Mouse (Mus musculus) heart, adult 2 months (tissue): ENCODE data around the gene Trhde. TPM values are rescaled to one million over a fixed set of nuclear protein-coding genes. Genes with fewer than 3 reads are reported as not detected.

Experiments used
- DNase-seq, 2 experiments: peaks; one replicate each; pipeline ENCODE4 v3.0.0; 2021
- H3K27ac ChIP-seq: fragments of 200-600 bp; 2 replicates; pipeline ENCODE4 v1.8.1; 2022
- H3K27me3 ChIP-seq: fragments of 200-500 bp; 2 replicates; pipeline ENCODE4 v1.6.1; 2012; ENCODE audit warnings: mild to moderate bottlenecking, low read length, inconsistent platforms, mixed read lengths; ENCODE audit not compliant: control insufficient read depth, insufficient read depth
- H3K36me3 ChIP-seq: fragments of 200-500 bp; 2 replicates; pipeline ENCODE4 v1.6.1; 2012; ENCODE audit warnings: low read length, inconsistent platforms; ENCODE audit not compliant: control insufficient read depth, insufficient read depth
- H3K4me1 ChIP-seq: fragments of 200-500 bp; 2 replicates; pipeline ENCODE4 v1.6.1; 2011; ENCODE audit warnings: low read length; ENCODE audit not compliant: control insufficient read depth, insufficient read depth
- H3K4me3 ChIP-seq: fragments of 200-600 bp; 2 replicates; pipeline ENCODE4 v1.8.1; 2022
- H3K79me2 ChIP-seq: fragments of 200-500 bp; replicated peaks from 2 replicates; pipeline ENCODE4 v1.6.1; 2012; ENCODE audit warnings: mild to moderate bottlenecking, inconsistent platforms, low read length, moderate library complexity, mixed read lengths; ENCODE audit not compliant: control insufficient read depth, insufficient read depth
- H3K9ac ChIP-seq: fragments of 200-500 bp; 2 replicates; pipeline ENCODE4 v1.6.1; 2012; ENCODE audit warnings: low read depth, mild to moderate bottlenecking, control low read depth, inconsistent platforms, low read length, mixed read lengths
- CTCF ChIP-seq: fragments of 200-600 bp; IDR thresholded peaks from 2 replicates; pipeline ENCODE4 v1.8.1; 2022; ENCODE audit warnings: antibody characterized with exemption, mild to moderate bottlenecking, moderate library complexity
- EP300 ChIP-seq: fragments of 200-500 bp; IDR thresholded peaks from 2 replicates; pipeline ENCODE4 v1.6.1; 2011; ENCODE audit warnings: low read depth, low read length, control low read depth; ENCODE audit not compliant: insufficient read depth
- POLR2A ChIP-seq: fragments of 200-500 bp; IDR thresholded peaks from 2 replicates; pipeline ENCODE4 v1.6.1; 2011; ENCODE audit warnings: mild to moderate bottlenecking, low read depth, low read length, control low read depth; ENCODE audit not compliant: insufficient read depth
- WGBS: fragments of 180-500 bp; shearing (Covaris S2); methylation state at CpG from one replicate; pipeline ENCODE4 v1.1.7; 2018; 5-methylcytosine and 5-hydroxymethylcytosine counted together
- intact Hi-C: fragments of 180-260 bp; cut with DNase I; formaldehyde crosslinking; loops from one replicate; pipeline ENCODE4 v1.15.1; 2025
- polyA plus RNA-seq: library from polyadenylated mRNA; depleted of rRNA; stranded (reverse); fragments of >200 nt; gene quantifications from 2 replicates; pipeline ENCODE4 v1.2.3, GENCODE M21; 2012
- total RNA-seq, 2 experiments: library from RNA; stranded (reverse); gene quantifications; 2 replicates each; pipeline ENCODE4 v1.2.3; 2021

Gene Trhde
- total and polyA plus RNA-seq, 3 experiments, result 0.18 to 0.39 (median 0.27) TPM

- no peaks in the 10 kb centered on the region for H3K27me3 ChIP-seq
- TF ChIP-seq POLR2A (no peak), EP300 (no peak), CTCF (peak; percentile 22)
- WGBS, result 71% methylated on average over 2 of the region's 2 CpGs
- H3K27ac ChIP-seq, result no peak overlapping the region
- no peak overlapping the region for H3K4me3 ChIP-seq
- no peaks in the 10 kb centered on the region for H3K4me1 ChIP-seq
- H3K9ac ChIP-seq, result no peak overlapping the region
- no peak for DNase-seq
- H3K79me2 ChIP-seq, result no peaks in the 10 kb centered on the region
- intact Hi-C loops, result no loop called here
- no peaks in the 10 kb centered on the region for H3K36me3 ChIP-seq
These were observed 76.5 kb downstream of the Trhde start for GRCm38 (mm10) chr10:114725591-114725990.

- no peak overlapping the region for H3K4me3 ChIP-seq
- intact Hi-C loops, result no loop called here
- no peak overlapping the region for H3K9ac ChIP-seq
- H3K4me1 ChIP-seq, result no peaks in the 10 kb centered on the region
- DNase-seq, result no peak
- no peaks in the 10 kb centered on the region for H3K79me2 ChIP-seq
- TF ChIP-seq EP300 (no peak), CTCF (no peak), POLR2A (no peak)
- H3K27me3 ChIP-seq, result no peaks in the 10 kb centered on the region
- no peak overlapping the region for H3K27ac ChIP-seq
- H3K36me3 ChIP-seq, result no peaks in the 10 kb centered on the region
These were observed 100.3 kb downstream of the Trhde start for GRCm38 (mm10) chr10:114701791-114702190.

- intact Hi-C loops, result no loop called here
- no peak overlapping the region for H3K9ac ChIP-seq
- TF ChIP-seq POLR2A (no peak), CTCF (no peak), EP300 (no peak)
- H3K4me1 ChIP-seq, result no peaks in the 10 kb centered on the region
- no peaks in the 10 kb centered on the region for H3K27me3 ChIP-seq
- H3K36me3 ChIP-seq, result no peaks in the 10 kb centered on the region
- no peak overlapping the region for H3K4me3 ChIP-seq
- H3K79me2 ChIP-seq, result no peaks in the 10 kb centered on the region
- WGBS, result 72% methylated on average over 6 of the region's 6 CpGs
- no peak for DNase-seq
- H3K27ac ChIP-seq, result no peak overlapping the region
These were observed 130.2 kb downstream of the Trhde start for GRCm38 (mm10) chr10:114671791-114672415.

GRCm38 (mm10) chr10:114593046-114593445 is 209.1 kb downstream of the Trhde start:
- Histone ChIP-seq H3K79me2 (no peaks in the 10 kb centered on the region), H3K4me1 (no peaks in the 10 kb centered on the region), H3K9ac (no peak overlapping the region), H3K36me3 (no peaks in the 10 kb centered on the region), H3K27ac (no peak overlapping the region), H3K27me3 (no peaks in the 10 kb centered on the region), H3K4me3 (no peak overlapping the region)
- TF ChIP-seq EP300 (no peak), POLR2A (no peak), CTCF (no peak)
- DNase-seq, result no peak
- WGBS, result 69% methylated on average over 3 of the region's 3 CpGs
- intact Hi-C loops, result no loop called here

GRCm38 (mm10) chr10:114578926-114579325 is 223.2 kb downstream of the Trhde start:
- Histone ChIP-seq H3K36me3 (no peaks in the 10 kb centered on the region), H3K9ac (no peak overlapping the region), H3K79me2 (no peaks in the 10 kb centered on the region), H3K4me1 (no peaks in the 10 kb centered on the region), H3K4me3 (no peak overlapping the region), H3K27ac (no peak overlapping the region), H3K27me3 (no peaks in the 10 kb centered on the region)
- 64% methylated on average over 2 of the region's 2 CpGs for WGBS
- intact Hi-C loops, result no loop called here
- DNase-seq, result no peak
- TF ChIP-seq EP300 (no peak), CTCF (no peak), POLR2A (no peak)

GRCm38 (mm10) chr10:114567891-114568290 is 234.2 kb downstream of the Trhde start:
- H3K79me2 ChIP-seq, result no peaks in the 10 kb centered on the region
- no peak for DNase-seq
- H3K36me3 ChIP-seq, result no peaks in the 10 kb centered on the region
- TF ChIP-seq EP300 (no peak), CTCF (no peak), POLR2A (no peak)
- no peak overlapping the region for H3K27ac ChIP-seq
- no peaks in the 10 kb centered on the region for H3K27me3 ChIP-seq
- intact Hi-C loops, result no loop called here
- H3K4me1 ChIP-seq, result no peaks in the 10 kb centered on the region
- 74% methylated on average over 1 of the region's 1 CpGs for WGBS
- H3K4me3 ChIP-seq, result no peak overlapping the region
- H3K9ac ChIP-seq, result no peak overlapping the region
